Mouse (Mus musculus): ENCODE data around the gene Gzf1.

GRCm38 (mm10) chr2:148677801-148678200 lies 3.0 kb upstream of the Gzf1 start:
- TF ChIP-seq CTCF (conservative IDR thresholded peaks at IDR 0.05; ENCODE audit: insufficient read depth, insufficient read length, low read depth, low read length) = no peak
- no peak for TF ChIP-seq POLR2A (IDR thresholded peaks at IDR 0.05; ENCODE audit: low read depth, low read length)
